Mouse (Mus musculus) heart, postnatal 10 days (tissue): ENCODE results near the gene AU040320. TPM values are rescaled to one million over a fixed set of nuclear protein-coding genes. Genes with fewer than 3 reads are reported as not detected.
A peak's percentile ranks its signal among the peaks of the same experiment; 100 is the strongest.

ENCODE experiments used
- DNase-seq, 2 experiments: peaks; one replicate each; pipeline ENCODE4 v3.0.0; 2021
- intact Hi-C: fragments of 180-260 bp; cut with DNase I; formaldehyde crosslinking; loops from one replicate; pipeline ENCODE4 v1.15.1; 2025
- total RNA-seq, 2 experiments: library from RNA; stranded (reverse); gene quantifications; 2 replicates each; pipeline ENCODE4 v1.2.3; 2021

Gene AU040320
- total RNA-seq = 10 to 100 TPM; 26.2 to 31.6 TPM

- intact Hi-C loops = loop anchor here (2.0 kb wide), 1 partner anchor 87 kb away; no protein-coding TSS in a partner anchor
- peak; percentile 97 for DNase-seq
These were observed at the start of gene AU040320, which contains the start of gene Ncdn for GRCm38 (mm10) chr4:126753268-126754230. Gene AU040320, plus strand, starts transcription at chr4:126753544. Gene Ncdn, minus strand, starts transcription at chr4:126753438.

GRCm38 (mm10) chr4:126706630-126707438, 46.5 kb upstream of the AU040320 start:
- intact Hi-C loops = no loop called here
- no peak for DNase-seq

DNA sequence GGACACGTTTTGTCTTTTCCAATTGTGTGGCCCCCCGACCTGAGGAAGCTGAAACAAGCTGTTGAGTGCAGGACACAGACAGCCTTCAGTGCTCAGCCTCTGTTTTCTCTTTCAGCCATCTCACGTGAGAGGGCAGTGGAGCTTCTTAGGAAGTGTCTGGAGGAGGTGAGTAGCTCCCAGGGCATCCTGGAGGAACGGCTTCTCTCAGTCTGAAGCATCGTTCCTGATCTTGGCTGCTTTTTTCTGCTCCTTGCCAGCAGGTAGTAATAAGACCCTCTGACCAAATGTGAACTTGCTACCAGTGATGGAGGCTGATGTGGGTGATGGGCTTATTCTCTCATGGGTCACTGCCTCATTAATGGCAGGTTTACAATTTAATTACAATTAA, 45.9 kb upstream of the AU040320 start:
- no peak for DNase-seq
- intact Hi-C loops = no loop called here

DNA sequence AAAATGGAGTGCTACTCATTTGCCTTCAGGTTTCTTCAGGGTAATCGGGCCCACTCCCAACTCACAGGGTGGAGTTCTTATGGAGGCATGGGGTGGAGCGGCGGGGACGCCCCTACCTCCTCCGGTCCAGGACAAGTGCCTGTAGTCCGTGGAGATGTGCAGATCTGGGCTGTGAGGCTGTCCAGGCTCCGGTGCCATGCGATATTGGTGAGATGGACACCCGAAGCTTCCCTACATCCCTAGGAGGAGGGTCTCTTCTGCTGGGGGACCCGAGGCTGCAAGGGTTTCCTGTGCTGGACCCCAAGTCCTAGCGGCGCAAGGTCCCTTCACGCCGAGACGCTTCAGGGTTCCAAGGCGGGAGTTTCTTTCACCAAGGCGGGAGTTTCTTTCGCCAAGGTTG, 21.2 kb upstream of the AU040320 start:
- DNase-seq = no peak
- intact Hi-C loops = no loop called here

GRCm38 (mm10) chr4:126732531-126733380, 20.6 kb upstream of the AU040320 start:
- no peak for DNase-seq
- intact Hi-C loops = no loop called here

DNA sequence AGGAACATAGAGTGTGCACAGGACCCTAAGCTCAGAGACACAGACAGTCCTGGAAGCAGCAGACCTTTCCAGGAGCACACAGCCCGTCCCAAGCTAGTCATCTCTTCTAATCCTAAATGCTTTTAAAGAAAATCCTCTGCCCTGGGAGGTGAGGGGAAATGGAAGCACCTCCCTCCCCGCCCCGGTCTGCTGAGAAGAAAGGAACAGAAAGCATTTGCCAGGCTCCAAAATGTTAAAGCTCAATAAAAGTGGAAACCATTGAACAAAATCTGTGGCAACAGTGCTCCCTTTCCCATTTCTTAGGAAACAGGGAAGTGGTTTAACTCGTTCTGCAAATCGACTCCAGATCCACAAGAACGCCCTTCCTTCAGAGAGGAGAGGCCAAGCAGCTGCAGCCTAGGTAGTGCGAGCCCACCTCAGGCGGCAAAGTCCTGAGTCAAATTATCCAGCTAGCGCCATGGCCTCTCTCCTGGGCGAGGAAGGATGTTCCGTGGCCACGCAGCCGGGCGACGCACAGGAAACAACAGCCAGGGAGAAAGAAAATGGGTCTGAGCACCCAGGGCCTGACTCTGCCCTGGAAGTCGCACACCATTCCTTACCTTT, 19.2 kb upstream of the AU040320 start:
- DNase-seq = no peak
- intact Hi-C loops = no loop called here

- intact Hi-C loops = no loop called here
- DNase-seq = no peak
These were observed 18.5 kb upstream of the AU040320 start for GRCm38 (mm10) chr4:126734700-126735381.

DNA sequence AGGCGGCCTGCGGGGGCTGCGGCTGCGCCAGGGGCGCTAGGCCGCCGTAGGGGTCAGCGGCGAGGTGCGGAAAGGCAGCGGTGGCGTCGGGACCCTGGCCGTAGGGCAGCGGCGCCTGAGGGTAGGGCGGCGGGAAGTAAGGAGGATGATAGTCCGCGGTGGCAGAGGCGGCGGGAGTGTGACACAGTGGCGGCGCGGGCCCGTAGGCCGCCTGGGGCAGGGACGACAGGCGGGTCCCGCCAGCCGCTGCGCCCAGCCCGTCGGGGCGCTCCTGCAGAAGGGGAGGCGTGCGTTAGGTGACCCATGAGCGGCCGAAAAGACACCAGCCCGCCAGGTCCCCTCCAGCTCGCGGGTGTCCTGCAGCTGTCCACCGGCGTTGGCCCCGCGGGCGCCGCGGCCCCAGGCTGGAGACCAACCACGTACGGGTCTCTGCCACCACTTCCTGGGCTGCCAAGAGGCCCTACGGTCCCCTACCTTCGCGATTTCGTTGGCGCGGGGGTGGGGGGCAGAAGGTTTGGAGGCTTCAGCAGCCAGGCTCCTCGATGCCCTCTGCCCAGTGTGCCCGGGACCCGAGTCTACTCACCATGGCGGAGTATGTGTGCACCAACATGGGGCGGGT, 17.9 kb upstream of the AU040320 start:
- intact Hi-C loops = no loop called here
- DNase-seq = peak in 1 of 2 experiments; percentile 25

DNA sequence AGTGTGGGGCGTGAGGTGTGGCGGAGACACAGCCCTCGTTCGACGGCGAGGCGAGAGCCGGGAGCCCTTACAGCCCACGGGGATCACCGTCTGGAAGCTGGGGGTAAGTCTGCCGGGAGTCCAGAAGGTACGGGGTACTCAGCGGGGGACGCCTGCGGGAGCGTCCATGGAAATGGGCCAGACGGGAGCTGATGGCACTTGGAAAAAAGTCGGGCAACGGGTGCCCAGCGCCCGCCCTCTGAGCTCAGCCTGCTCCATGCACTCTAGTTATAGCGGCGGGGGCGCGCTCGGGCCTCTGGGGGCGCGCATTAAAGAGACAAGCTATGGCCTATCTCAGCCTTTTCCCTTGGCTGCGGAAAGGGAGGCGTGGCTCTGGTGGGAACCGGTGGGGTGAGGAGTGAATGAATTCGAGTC, 17.3 kb upstream of the AU040320 start, which contains the start of gene Tfap2e:
Gene Tfap2e, minus strand, starts transcription at position 240 of the 414 bp plus-strand sequence.
- intact Hi-C loops = no loop called here
- DNase-seq = peak; percentile 38 to 65

DNA sequence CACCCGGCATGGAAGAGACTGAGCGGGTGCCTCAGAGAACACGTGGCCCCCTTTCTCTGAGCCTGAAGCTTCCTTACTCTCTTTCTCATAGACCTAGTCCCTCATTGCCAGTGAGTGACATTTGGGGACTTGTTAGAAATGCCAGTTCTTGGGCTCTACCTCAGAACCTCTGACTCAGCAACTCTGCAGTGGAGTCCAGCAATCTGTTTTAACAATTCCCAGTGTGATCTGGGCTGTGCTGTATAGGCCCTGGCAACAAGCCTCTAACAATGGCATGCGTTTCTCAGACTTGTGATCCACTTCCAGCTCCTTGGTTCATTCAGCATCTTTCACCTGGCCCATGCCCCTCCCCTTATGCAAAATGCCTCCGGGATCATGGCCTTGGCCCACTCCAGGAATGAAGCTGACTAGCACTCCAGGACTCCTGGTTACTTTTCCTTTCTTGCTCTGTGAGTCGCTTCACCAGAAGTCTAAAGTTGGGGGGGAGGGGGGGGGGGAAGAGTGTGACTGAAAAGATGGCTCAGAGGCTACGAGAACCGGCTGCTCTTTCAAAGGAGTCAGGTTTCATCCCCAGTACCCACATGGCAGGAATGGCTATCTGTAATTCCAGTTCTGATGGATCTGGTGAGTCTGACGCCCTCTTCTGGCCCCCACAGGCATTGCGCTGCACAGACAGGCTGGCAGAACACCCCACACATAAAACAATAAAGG, 13.2 kb upstream of the AU040320 start:
- intact Hi-C loops = loop anchor here (2.0 kb wide), 1 partner anchor 107 kb away; no protein-coding TSS in a partner anchor
- no peak for DNase-seq

DNA sequence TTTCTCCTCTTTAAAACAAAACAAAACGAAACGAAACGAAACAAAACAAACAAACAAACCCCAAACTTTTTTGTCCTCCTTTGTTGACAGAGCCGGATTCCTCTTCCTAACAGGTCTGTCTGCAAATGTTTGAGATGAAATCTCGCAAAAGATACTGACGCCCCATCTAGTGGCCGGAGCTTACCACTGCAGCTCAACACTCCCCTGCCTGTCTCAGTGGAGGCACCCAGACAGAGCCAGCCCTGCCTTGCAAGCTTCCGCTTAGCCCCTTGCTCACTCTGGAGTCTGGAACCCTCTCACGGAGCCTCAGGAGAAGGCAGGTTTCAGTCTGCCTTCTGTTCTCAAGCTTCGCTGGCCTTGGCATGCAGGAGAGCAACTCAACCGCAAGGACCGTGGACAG, 11.9 kb upstream of the AU040320 start:
- intact Hi-C loops = loop anchor here (1.0 to 2.0 kb wide), 3 partner anchors 109 to 187 kb away; no protein-coding TSS in a partner anchor
- DNase-seq = peak; percentile 84 to 90

DNA sequence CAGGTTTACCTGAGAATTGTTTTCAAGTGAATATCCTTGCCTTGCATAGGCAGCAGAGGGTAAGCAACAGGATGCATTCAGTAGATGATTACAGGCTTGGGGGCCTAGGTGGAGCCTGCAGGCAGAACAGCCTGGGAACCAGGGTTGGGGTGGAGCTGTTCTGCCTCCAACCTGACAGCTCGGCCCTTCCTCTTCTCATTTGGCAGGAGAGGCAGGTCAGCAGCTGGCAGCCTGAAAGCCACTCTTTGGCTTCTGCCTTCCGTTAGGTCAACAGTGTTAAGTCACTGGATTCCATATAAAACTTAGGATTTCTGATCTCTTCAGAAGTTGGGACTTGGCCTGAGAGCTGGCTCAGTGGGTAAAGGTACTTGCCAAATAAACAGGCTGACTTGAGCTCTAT, 10.4 kb upstream of the AU040320 start:
- intact Hi-C loops = no loop called here
- peak; percentile 32 to 37 for DNase-seq

DNA sequence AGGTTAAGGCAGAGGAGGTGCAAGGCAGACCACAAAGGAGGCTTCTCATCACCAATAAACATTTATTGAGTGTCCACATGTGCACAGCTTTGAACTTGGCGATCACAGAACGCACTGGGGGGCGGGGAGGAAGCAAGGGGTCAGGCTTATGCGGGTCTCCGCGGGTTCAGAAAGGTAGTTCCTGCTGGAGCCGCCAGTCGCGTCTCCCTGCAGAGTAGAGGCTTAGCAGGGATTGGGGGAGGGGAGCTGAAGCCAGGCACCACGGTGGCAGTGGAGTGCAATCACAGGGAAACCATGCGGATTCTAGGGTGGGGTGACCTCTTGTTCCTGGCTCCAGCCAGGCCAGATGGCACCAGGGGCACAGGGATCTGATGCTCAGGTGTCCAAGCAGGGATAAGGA, 9.6 kb upstream of the AU040320 start:
- no peak for DNase-seq
- intact Hi-C loops = loop anchor here (2.0 kb wide), 1 partner anchor 97 kb away; no protein-coding TSS in a partner anchor

GRCm38 (mm10) chr4:126744831-126745230, 8.5 kb upstream of the AU040320 start:
- no peak for DNase-seq
- intact Hi-C loops = loop anchor here (2.0 kb wide), 1 partner anchor 96 kb away; no protein-coding TSS in a partner anchor

GRCm38 (mm10) chr4:126745506-126746193, 7.7 kb upstream of the AU040320 start:
- DNase-seq = peak; percentile 49 to 79

GRCm38 (mm10) chr4:126746194-126746840, 7.0 kb upstream of the AU040320 start:
- intact Hi-C loops = no loop called here

More at GRCm38 (mm10) chr4:126745506-126746193, 7.7 kb upstream of the AU040320 start:
- intact Hi-C loops = loop anchor here (2.0 kb wide), 1 partner anchor 95 kb away; no protein-coding TSS in a partner anchor

DNA sequence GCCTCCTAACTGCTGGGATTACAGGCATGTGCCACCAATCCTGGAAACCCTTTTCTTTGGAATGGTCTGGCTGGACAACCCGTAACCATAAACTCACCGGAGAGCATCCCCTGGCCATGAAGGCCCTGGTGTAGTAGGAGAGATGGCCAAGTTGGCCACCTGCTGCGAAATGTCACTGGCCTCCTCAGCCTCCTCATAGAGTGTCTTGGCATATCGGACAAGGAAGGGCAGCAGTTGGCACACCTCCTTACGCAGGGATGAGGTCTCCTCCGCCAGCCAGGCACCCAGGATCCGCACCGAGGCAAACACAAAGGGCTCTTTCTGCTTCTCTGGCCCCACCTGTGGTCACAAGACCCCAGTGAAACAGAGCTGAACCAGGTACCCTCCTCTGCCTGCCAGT, 5.0 kb upstream of the AU040320 start:
- intact Hi-C loops = no loop called here
- DNase-seq = no peak

More at GRCm38 (mm10) chr4:126746194-126746840, 7.0 kb upstream of the AU040320 start:
- DNase-seq = no peak
